Comparison of ENCODE assay signal across 11 mouse cellular contexts in genomic region chr16:22150421-22150820, GRCm38 (mm10). TPM values are rescaled to one million over a fixed set of nuclear protein-coding genes. Genes with fewer than 3 reads are reported as not detected.
DNase-seq lines count a peak whose midpoint lies in the region; ATAC-seq lines count a peak whose summit lies in the region.
"Had no signal": no experiment of that assay in that cellular context is flagged by ENCODE, and none has a peak within 500 bp of the region (broad histone marks: within the 10 kb centered on the region; RNA-seq: fewer than 3 reads in every experiment).

No protein-coding gene starts in this region.

- H3K36me3 ChIP-seq in forebrain, embryonic 14.5 days (ENCODE audit: control insufficient read depth, insufficient read depth, low read length) = no peaks in the 10 kb centered on the region
- H3K36me3 ChIP-seq in forebrain, embryonic 10.5 days (replicated peaks) = peaks cover 17% of the 10 kb centered on the region
- H3K36me3 ChIP-seq in liver, embryonic 16.5 days (ENCODE audit: control insufficient read depth, insufficient read depth) = no peaks in the 10 kb centered on the region
- H3K36me3 ChIP-seq: forebrain, embryonic 12.5 days had no signal

- DNase-seq in forebrain, embryonic 14.5 days (ENCODE audit: low spot score) = peak; percentile 23
- DNase-seq in forebrain, embryonic 10.5 days (ENCODE audit: extremely low spot score, low spot score) = no peak
- DNase-seq in liver = no peak
- DNase-seq in adipocyte (ENCODE audit: low spot score) = peak; percentile 47
- peak; percentile 19 for DNase-seq in lung, postnatal 25 days (ENCODE audit: low spot score)
- no peak for DNase-seq in frontal cortex, adult 2 months (ENCODE audit: extremely low spot score in 1 of 2, low spot score in 1 of 2)
- no peak for DNase-seq in layer of hippocampus, adult 18-20 months (ENCODE audit: low spot score in 2 of 2)
- DNase-seq: kidney, adult 9 months had no signal

- H3K4me3 ChIP-seq in forebrain, embryonic 14.5 days (ENCODE audit: low read depth, low read length) = no peak overlapping the region
- no peak overlapping the region for H3K4me3 ChIP-seq in forebrain, embryonic 10.5 days
- H3K4me3 ChIP-seq in liver, embryonic 16.5 days (ENCODE audit: low read depth, low read length) = no peak overlapping the region
- H3K4me3 ChIP-seq: forebrain, embryonic 12.5 days had no signal

- H3K9me3 ChIP-seq in forebrain, embryonic 14.5 days (replicated peaks; ENCODE audit: control insufficient read depth, low read length) = no peaks in the 10 kb centered on the region
- H3K9me3 ChIP-seq in forebrain, embryonic 10.5 days = no peaks in the 10 kb centered on the region
- no peaks in the 10 kb centered on the region for H3K9me3 ChIP-seq in liver, embryonic 16.5 days (replicated peaks; ENCODE audit: control insufficient read depth, low read length)
- H3K9me3 ChIP-seq: forebrain, embryonic 12.5 days had no signal

- H3K9ac ChIP-seq in forebrain, embryonic 14.5 days (ENCODE audit: low read length) = no peak overlapping the region
- no peak overlapping the region for H3K9ac ChIP-seq in liver, embryonic 16.5 days (ENCODE audit: low read depth, low read length)
- H3K9ac ChIP-seq: forebrain, embryonic 12.5 days had no signal

- no peaks in the 10 kb centered on the region for H3K27me3 ChIP-seq in forebrain, embryonic 14.5 days (replicated peaks; ENCODE audit: control insufficient read depth, insufficient read depth, low read length)
- no peaks in the 10 kb centered on the region for H3K27me3 ChIP-seq in forebrain, embryonic 10.5 days (ENCODE audit: poor library complexity, severe bottlenecking)
- no peaks in the 10 kb centered on the region for H3K27me3 ChIP-seq in liver, embryonic 16.5 days (ENCODE audit: control insufficient read depth, insufficient read depth, low read depth, low read length)
- H3K27me3 ChIP-seq: forebrain, embryonic 12.5 days had no signal

- no peak overlapping the region for H3K27ac ChIP-seq in forebrain, embryonic 14.5 days (ENCODE audit: low read depth, low read length)
- H3K27ac ChIP-seq in forebrain, embryonic 10.5 days = no peak overlapping the region
- H3K27ac ChIP-seq in liver, embryonic 16.5 days (ENCODE audit: low read length) = no peak overlapping the region
- H3K27ac ChIP-seq: forebrain, embryonic 12.5 days; macrophage had no signal

- H3K4me2 ChIP-seq in forebrain, embryonic 14.5 days (ENCODE audit: low read length) = no peak overlapping the region
- 0 out of 2 replicates have a peak overlapping the region, but pooled peaks have one; percentile 17 for H3K4me2 ChIP-seq in liver, embryonic 16.5 days (ENCODE audit: low read depth, low read length)
- H3K4me2 ChIP-seq: forebrain, embryonic 12.5 days had no signal

- H3K4me1 ChIP-seq in forebrain, embryonic 14.5 days (ENCODE audit: control insufficient read depth, insufficient read depth, low read length) = 0 out of 2 replicates have a peak, but pooled peaks cover 10% of the 10 kb centered on the region
- peaks cover 54% of the 10 kb centered on the region for H3K4me1 ChIP-seq in forebrain, embryonic 10.5 days
- H3K4me1 ChIP-seq in liver, embryonic 16.5 days (ENCODE audit: control insufficient read depth, low read depth, low read length) = peaks cover 5% of the 10 kb centered on the region; the same call in 1 of the 2 replicates

- 26% methylated on average over 2 of the region's 2 CpGs for WGBS in forebrain, embryonic 14.5 days
- WGBS in forebrain, embryonic 10.5 days = 62% methylated on average over 2 of the region's 2 CpGs
- WGBS in liver, embryonic 16.5 days (ENCODE audit: insufficient replicate concordance) = 43% methylated on average over 2 of the region's 2 CpGs

- no peak for ATAC-seq in forebrain, embryonic 14.5 days
- ATAC-seq in liver, embryonic 16.5 days (ENCODE audit: low read depth) = no peak

RNA-seq across cellular contexts. Expression of gene Igf2bp2, which starts 12.7 kb away (rescaled TPM):
- 23.9 and 25.1 TPM in 2 replicates for polyA plus RNA-seq in forebrain, embryonic 14.5 days (2014; fragmentation: Nextera tagmentation; extraction: Ambion mirVana)
- polyA plus RNA-seq in forebrain, embryonic 10.5 days (2016; fragmentation: Nextera tagmentation; extraction: Ambion mirVana) = 161 and 179 TPM in 2 replicates
- polyA plus RNA-seq in liver, embryonic 16.5 days (2015; fragmentation: Nextera tagmentation; extraction: Ambion mirVana) = 8.3 and 8.5 TPM in 2 replicates
- 1.3 and 1.9 TPM in 2 replicates for polyA plus RNA-seq in frontal cortex, adult 2 months (2012; rRNA removed)
- total RNA-seq in layer of hippocampus, adult 18-20 months (2021) = under 1 TPM; 0.22 to 0.86 TPM

Comparison
In these comparisons a context has a peak if more than half of its experiments do, and no peak if none do; other contexts are left out.
1. DNase-seq: peak in forebrain, embryonic 14.5 days (single experiment), adipocyte (single experiment) and lung, postnatal 25 days (single experiment); none in forebrain, embryonic 10.5 days (single experiment), liver (single experiment), frontal cortex, adult 2 months (0 of 2) and layer of hippocampus, adult 18-20 months (0 of 2).